8 mouse cellular contexts compared by ENCODE assay signal in the genomic region with DNA sequence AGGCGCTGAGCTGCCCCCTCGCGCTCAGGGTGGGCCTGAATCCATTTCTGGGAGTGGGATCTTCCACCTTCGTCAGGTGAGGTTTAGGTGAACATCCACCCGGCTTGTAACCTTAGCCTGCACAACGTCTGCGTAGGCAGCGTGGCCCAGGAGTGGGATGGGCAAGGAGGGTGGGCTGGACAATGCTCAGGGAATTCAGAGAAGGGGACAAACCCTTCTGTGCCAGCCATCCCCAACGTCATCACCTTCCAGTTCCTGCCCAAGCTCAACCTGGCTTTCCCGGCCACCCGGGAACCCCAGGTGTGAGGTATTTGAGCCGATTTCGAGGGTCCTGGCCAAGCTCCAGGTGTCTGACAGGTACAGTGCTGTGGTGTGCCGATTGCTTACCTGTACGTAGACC. TPM values are rescaled to one million over a fixed set of nuclear protein-coding genes. Genes with fewer than 3 reads are reported as not detected.
A peak's percentile ranks its signal among the peaks of the same experiment; 100 is the strongest.
DNase-seq lines count a peak whose midpoint lies in the region; ATAC-seq and TF ChIP-seq lines count a peak whose summit lies in the region.

No protein-coding gene starts in this region.

- no peaks in the 10 kb centered on the region for H3K27me3 ChIP-seq in heart, embryonic 16.5 days (ENCODE audit: control insufficient read depth, insufficient read depth, low read length)
- H3K27me3 ChIP-seq in E14TG2a.4 (ENCODE audit: insufficient read depth, low read length), result no peaks in the 10 kb centered on the region
- no peaks in the 10 kb centered on the region for H3K27me3 ChIP-seq in embryonic facial prominence, embryonic 14.5 days (replicated peaks; ENCODE audit: control insufficient read depth, insufficient read depth, low read length)
- no peaks in the 10 kb centered on the region for H3K27me3 ChIP-seq in limb, embryonic 11.5 days (ENCODE audit: control insufficient read depth, insufficient read depth, low read length)
- no peaks in the 10 kb centered on the region for H3K27me3 ChIP-seq in small intestine, adult 2 months (ENCODE audit: control insufficient read depth, insufficient read depth, low read length)

- peak; percentile 2; the same call in 1 of the 2 replicates for ATAC-seq in heart, embryonic 16.5 days (replicated peaks; ENCODE audit: extremely low read depth, insufficient read depth, low FRiP score)
- no peak for ATAC-seq in embryonic facial prominence, embryonic 14.5 days (ENCODE audit: low read depth)
- ATAC-seq in limb, embryonic 11.5 days (ENCODE audit: insufficient number of reproducible peaks, low FRiP score, low TSS enrichment, low read depth), result 0 out of 2 replicates have a peak, but pooled peaks have one; percentile 24

- peak overlapping the region; percentile 94 for H3K4me2 ChIP-seq in heart, embryonic 16.5 days (ENCODE audit: low read depth, low read length)
- H3K4me2 ChIP-seq in embryonic facial prominence, embryonic 14.5 days (ENCODE audit: low read depth, low read length), result peak overlapping the region; percentile 96
- H3K4me2 ChIP-seq in limb, embryonic 11.5 days (ENCODE audit: low read depth, severe bottlenecking), result peak overlapping the region; percentile 80

- TF ChIP-seq POLR2A in small intestine, adult 2 months (IDR thresholded peaks at IDR 0.05; ENCODE audit: low read depth, low read length), result no peak

- peaks cover 14% of the 10 kb centered on the region for H3K4me1 ChIP-seq in heart, embryonic 16.5 days (ENCODE audit: control insufficient read depth, insufficient read depth, low read length)
- H3K4me1 ChIP-seq in E14TG2a.4 (replicated peaks; ENCODE audit: low read depth, low read length), result peaks cover 67% of the 10 kb centered on the region
- H3K4me1 ChIP-seq in embryonic facial prominence, embryonic 14.5 days (ENCODE audit: control insufficient read depth, insufficient read depth, low read length), result peaks cover 13% of the 10 kb centered on the region
- H3K4me1 ChIP-seq in limb, embryonic 11.5 days (ENCODE audit: control insufficient read depth, insufficient read depth, low read length), result peaks cover 8% of the 10 kb centered on the region
- peaks cover 3% of the 10 kb centered on the region; the same call in 1 of the 2 replicates for H3K4me1 ChIP-seq in small intestine, adult 2 months (ENCODE audit: control insufficient read depth, insufficient read depth, insufficient read length, low read length)

- no peak for DNase-seq in heart, adult 9 months (ENCODE audit: low spot score in 2 of 2)
- peak; percentile 16 for DNase-seq in embryonic facial prominence, embryonic 14.5 days (ENCODE audit: low spot score)
- no peak for DNase-seq in limb, embryonic 11.5 days (ENCODE audit: low spot score)
- DNase-seq in ovary, adult 18-20 months (ENCODE audit: low spot score), result no peak
- DNase-seq in layer of hippocampus, adult 11-12 months (ENCODE audit: low spot score), result no peak

- H3K9me3 ChIP-seq in heart, embryonic 16.5 days (replicated peaks; ENCODE audit: control insufficient read depth, low read length), result no peaks in the 10 kb centered on the region
- H3K9me3 ChIP-seq in E14TG2a.4 (ENCODE audit: low read length), result no peaks in the 10 kb centered on the region
- no peaks in the 10 kb centered on the region for H3K9me3 ChIP-seq in embryonic facial prominence, embryonic 14.5 days (ENCODE audit: control insufficient read depth, low read length)
- no peaks in the 10 kb centered on the region for H3K9me3 ChIP-seq in limb, embryonic 11.5 days (ENCODE audit: control insufficient read depth, low read length)

- 6% methylated on average over 15 of the region's 15 CpGs for WGBS in heart, embryonic 16.5 days
- WGBS in embryonic facial prominence, embryonic 14.5 days, result 11% methylated on average over 12 of the region's 15 CpGs
- 9% methylated on average over 15 of the region's 15 CpGs for WGBS in limb, embryonic 11.5 days
- 2% methylated on average over 15 of the region's 15 CpGs for WGBS in small intestine, adult 2 months

- peak overlapping the region; percentile 81 for H3K27ac ChIP-seq in heart, embryonic 16.5 days (ENCODE audit: low read length)
- peak overlapping the region; percentile 88 for H3K27ac ChIP-seq in embryonic facial prominence, embryonic 14.5 days (replicated peaks; ENCODE audit: low read depth, low read length)
- H3K27ac ChIP-seq in limb, embryonic 11.5 days (replicated peaks; ENCODE audit: low read depth, low read length), result peak overlapping the region; percentile 55
- peak overlapping the region; percentile 24 for H3K27ac ChIP-seq in small intestine, adult 2 months (ENCODE audit: insufficient read depth, low read depth, low read length)

- H3K36me3 ChIP-seq in heart, embryonic 16.5 days (ENCODE audit: control insufficient read depth, insufficient read depth), result peaks cover 41% of the 10 kb centered on the region
- H3K36me3 ChIP-seq in E14TG2a.4 (ENCODE audit: insufficient read depth, low read length), result peaks cover 72% of the 10 kb centered on the region
- peaks cover 44% of the 10 kb centered on the region for H3K36me3 ChIP-seq in embryonic facial prominence, embryonic 14.5 days (ENCODE audit: control insufficient read depth, insufficient read depth, low read length)
- peaks cover 23% of the 10 kb centered on the region for H3K36me3 ChIP-seq in limb, embryonic 11.5 days (ENCODE audit: control insufficient read depth, insufficient read depth, low read length)
- H3K36me3 ChIP-seq in small intestine, adult 2 months (ENCODE audit: control insufficient read depth, insufficient read depth, low read length), result peaks cover 36% of the 10 kb centered on the region

- H3K9ac ChIP-seq in heart, embryonic 16.5 days (ENCODE audit: low read length), result peak overlapping the region; percentile 89
- H3K9ac ChIP-seq in embryonic facial prominence, embryonic 14.5 days (ENCODE audit: low read depth, low read length), result peak overlapping the region; percentile 97
- H3K9ac ChIP-seq in limb, embryonic 11.5 days (ENCODE audit: low read length), result peak overlapping the region; percentile 89

- H3K4me3 ChIP-seq in heart, embryonic 16.5 days (ENCODE audit: low read length), result peak overlapping the region; percentile 79
- H3K4me3 ChIP-seq in E14TG2a.4 (replicated peaks; ENCODE audit: low read length), result peak overlapping the region; percentile 98
- peak overlapping the region; percentile 95 for H3K4me3 ChIP-seq in embryonic facial prominence, embryonic 14.5 days (ENCODE audit: low read depth, low read length)
- peak overlapping the region; percentile 71 for H3K4me3 ChIP-seq in limb, embryonic 11.5 days (ENCODE audit: low read depth, low read length)
- peak overlapping the region; percentile 83 for H3K4me3 ChIP-seq in small intestine, adult 2 months (ENCODE audit: low read depth, low read length)

- TF ChIP-seq CTCF in E14TG2a.4 (conservative IDR thresholded peaks at IDR 0.05; ENCODE audit: low read length), result no peak
- no peak for TF ChIP-seq CTCF in small intestine, adult 2 months (IDR thresholded peaks at IDR 0.05; ENCODE audit: extremely low read depth, insufficient read length, insufficient replicate concordance, low read depth, low read length)

RNA-seq across cellular contexts. Expression of gene Hyou1, which starts 0.6 kb away (rescaled TPM):
- polyA plus RNA-seq in heart, embryonic 16.5 days (2015; fragmentation: Nextera tagmentation; extraction: Ambion mirVana), result 14.6 and 18.0 TPM in 2 replicates
- 29.6 and 30.0 TPM in 2 replicates for polyA plus RNA-seq in embryonic facial prominence, embryonic 14.5 days (2014; fragmentation: Nextera tagmentation; extraction: Ambion mirVana)
- polyA plus RNA-seq in limb, embryonic 11.5 days (2014; fragmentation: Nextera tagmentation; extraction: Ambion mirVana), result 36.1 and 39.7 TPM in 2 replicates
- 34.3 and 38.3 TPM in 2 replicates for polyA plus RNA-seq in small intestine, adult 2 months (2012; rRNA removed)

RNA-seq across cellular contexts. Expression of gene Slc37a4, which starts 16.8 kb away (rescaled TPM):
- 37.8 and 42.0 TPM in 2 replicates for polyA plus RNA-seq in heart, embryonic 16.5 days (2015; fragmentation: Nextera tagmentation; extraction: Ambion mirVana)
- polyA plus RNA-seq in embryonic facial prominence, embryonic 14.5 days (2014; fragmentation: Nextera tagmentation; extraction: Ambion mirVana), result 19.0 and 20.1 TPM in 2 replicates
- polyA plus RNA-seq in limb, embryonic 11.5 days (2014; fragmentation: Nextera tagmentation; extraction: Ambion mirVana), result 10.1 and 10.6 TPM in 2 replicates
- polyA plus RNA-seq in small intestine, adult 2 months (2012; rRNA removed), result 27.1 and 54.9 TPM in 2 replicates

RNA-seq across cellular contexts. Expression of gene Vps11, which starts 18.4 kb away (rescaled TPM):
- 20.9 and 23.1 TPM in 2 replicates for polyA plus RNA-seq in heart, embryonic 16.5 days (2015; fragmentation: Nextera tagmentation; extraction: Ambion mirVana)
- polyA plus RNA-seq in embryonic facial prominence, embryonic 14.5 days (2014; fragmentation: Nextera tagmentation; extraction: Ambion mirVana), result 24.5 and 25.8 TPM in 2 replicates
- 26.4 and 26.6 TPM in 2 replicates for polyA plus RNA-seq in limb, embryonic 11.5 days (2014; fragmentation: Nextera tagmentation; extraction: Ambion mirVana)
- 12.4 and 22.3 TPM in 2 replicates for polyA plus RNA-seq in small intestine, adult 2 months (2012; rRNA removed)

RNA-seq across cellular contexts. Expression of gene Rps25, which starts 27.1 kb away (rescaled TPM):
- polyA plus RNA-seq in heart, embryonic 16.5 days (2015; fragmentation: Nextera tagmentation; extraction: Ambion mirVana), result 862 and 919 TPM in 2 replicates
- polyA plus RNA-seq in embryonic facial prominence, embryonic 14.5 days (2014; fragmentation: Nextera tagmentation; extraction: Ambion mirVana), result 2,445 and 2,627 TPM in 2 replicates
- 2,256 and 2,311 TPM in 2 replicates for polyA plus RNA-seq in limb, embryonic 11.5 days (2014; fragmentation: Nextera tagmentation; extraction: Ambion mirVana)
- 40.0 and 48.3 TPM in 2 replicates for polyA plus RNA-seq in small intestine, adult 2 months (2012; rRNA removed)

RNA-seq across cellular contexts. Expression of gene Trappc4, which starts 27.5 kb away (rescaled TPM):
- 84.4 and 90.3 TPM in 2 replicates for polyA plus RNA-seq in heart, embryonic 16.5 days (2015; fragmentation: Nextera tagmentation; extraction: Ambion mirVana)
- polyA plus RNA-seq in embryonic facial prominence, embryonic 14.5 days (2014; fragmentation: Nextera tagmentation; extraction: Ambion mirVana), result 130 and 133 TPM in 2 replicates
- polyA plus RNA-seq in limb, embryonic 11.5 days (2014; fragmentation: Nextera tagmentation; extraction: Ambion mirVana), result 141 TPM in 2 replicates
- polyA plus RNA-seq in small intestine, adult 2 months (2012; rRNA removed), result 20.0 and 36.5 TPM in 2 replicates

Comparison
In these comparisons a context has a peak if more than half of its experiments do, and no peak if none do; other contexts are left out.
1. H3K27ac ChIP-seq: peak in every context shown above with its lines; median percentile 88 in embryonic facial prominence, embryonic 14.5 days; 81 in heart, embryonic 16.5 days; 55 in limb, embryonic 11.5 days; 24 in small intestine, adult 2 months.